Mouse (Mus musculus): ENCODE measurements around the gene Pfdn6. TPM values are rescaled to one million over a fixed set of nuclear protein-coding genes. Genes with fewer than 3 reads are reported as not detected.

The Pfdn6 gene
- total RNA-seq, 2 experiments from 2014 or later = 51.2 to 67.6 TPM

GRCm38 (mm10) chr17:33940981-33941380 is 838 bp upstream of the Pfdn6 start:
- H3K27ac ChIP-seq = peak overlapping the region; percentile 96
- intact Hi-C loops (cut with DNase I) = loop anchor here (2.0 kb wide), 1 partner anchor 14 kb away; the partner anchor contains the start of gene Vps52
- TF ChIP-seq CTCF (IDR thresholded peaks at IDR 0.05) = no peak

GRCm38 (mm10) chr17:33938783-33939182 is 1.4 kb downstream of the Pfdn6 start:
- DNase-seq = no peak
- H3K4me3 ChIP-seq = no peak overlapping the region
- H3K27ac ChIP-seq = no peak overlapping the region
- TF ChIP-seq CTCF (IDR thresholded peaks at IDR 0.05) = no peak
- intact Hi-C loops (cut with DNase I) = no loop called here

More at GRCm38 (mm10) chr17:33940981-33941380, 838 bp upstream of the Pfdn6 start:
- H3K4me3 ChIP-seq = peak overlapping the region; percentile 97
- peak; percentile 45 for DNase-seq

- Histone ChIP-seq H3K27ac (no peak overlapping the region), H3K4me3 (no peak overlapping the region)
- TF ChIP-seq CTCF (IDR thresholded peaks at IDR 0.05) = no peak
- intact Hi-C loops (cut with DNase I) = no loop called here
- no peak for DNase-seq
Observed at GRCm38 (mm10) chr17:33936993-33937392, 3.1 kb downstream of the Pfdn6 start.

- no peak for DNase-seq
- no peak overlapping the region for H3K27ac ChIP-seq
- TF ChIP-seq CTCF (IDR thresholded peaks at IDR 0.05) = no peak
- no peak overlapping the region for H3K4me3 ChIP-seq
- intact Hi-C loops (cut with DNase I) = no loop called here
Observed at GRCm38 (mm10) chr17:33935422-33936055, 4.6 kb downstream of the Pfdn6 start.

GRCm38 (mm10) chr17:33932970-33933369 is 7.2 kb downstream of the Pfdn6 start:
- H3K4me3 ChIP-seq = no peak overlapping the region
- intact Hi-C loops (cut with DNase I) = no loop called here
- DNase-seq = no peak
- H3K27ac ChIP-seq = no peak overlapping the region
- TF ChIP-seq CTCF (IDR thresholded peaks at IDR 0.05) = no peak

- DNase-seq = no peak
- intact Hi-C loops (cut with DNase I) = no loop called here
- TF ChIP-seq CTCF (IDR thresholded peaks at IDR 0.05) = no peak
- Histone ChIP-seq H3K27ac (no peak overlapping the region), H3K4me3 (no peak overlapping the region)
Observed at GRCm38 (mm10) chr17:33932448-33932847, 7.7 kb downstream of the Pfdn6 start.

GRCm38 (mm10) chr17:33931947-33932346 is 8.2 kb downstream of the Pfdn6 start:
- TF ChIP-seq CTCF (IDR thresholded peaks at IDR 0.05) = no peak
- no peak overlapping the region for H3K27ac ChIP-seq
- intact Hi-C loops (cut with DNase I) = no loop called here
- DNase-seq = no peak
- H3K4me3 ChIP-seq = no peak overlapping the region

GRCm38 (mm10) chr17:33931159-33931866 is 8.8 kb downstream of the Pfdn6 start:
- DNase-seq = no peak
- H3K27ac ChIP-seq = peak overlapping the region; percentile 94
- no peak for TF ChIP-seq CTCF (IDR thresholded peaks at IDR 0.05)
- intact Hi-C loops (cut with DNase I) = no loop called here
- peak overlapping the region; percentile 77 for H3K4me3 ChIP-seq

- Histone ChIP-seq H3K27ac (peak overlapping the region; percentile 94), H3K4me3 (peak overlapping the region; percentile 77)
- DNase-seq = peak; percentile 63
- TF ChIP-seq CTCF (IDR thresholded peaks at IDR 0.05) = no peak
- intact Hi-C loops (cut with DNase I) = no loop called here
Observed at GRCm38 (mm10) chr17:33930280-33931158, 9.6 kb downstream of the Pfdn6 start.

- TF ChIP-seq CTCF (IDR thresholded peaks at IDR 0.05) = peak; percentile 44
- intact Hi-C loops (cut with DNase I) = no loop called here
- H3K27ac ChIP-seq = peak within 1 kb of the TSS; percentile 94
Observed at GRCm38 (mm10) chr17:33929371-33930279, 10.5 kb downstream of the Pfdn6 start, which contains the start of gene Rgl2. TSS of gene Rgl2 (plus strand) at chr17:33929543.

GRCm38 (mm10) chr17:33928251-33928947 is 11.7 kb downstream of the Pfdn6 start:
- intact Hi-C loops (cut with DNase I) = no loop called here
- no peak for DNase-seq
- peak overlapping the region; percentile 77 for H3K4me3 ChIP-seq
- TF ChIP-seq CTCF (IDR thresholded peaks at IDR 0.05) = no peak
- peak overlapping the region; percentile 94 for H3K27ac ChIP-seq

More at GRCm38 (mm10) chr17:33929371-33930279, 10.5 kb downstream of the Pfdn6 start, which contains the start of gene Rgl2:
- peak within 1 kb of the TSS; percentile 77 for H3K4me3 ChIP-seq
- peak; percentile 96 for DNase-seq

Data from gastrocnemius, adult 2 months (tissue).